Mouse (Mus musculus): ENCODE data around the gene Hadha. TPM values are rescaled to one million over a fixed set of nuclear protein-coding genes. Genes with fewer than 3 reads are reported as not detected.

The Hadha gene
- polyA plus RNA-seq, 1 experiment from 2014 or later = 87.1 TPM

- Histone ChIP-seq H3K9ac (no peak overlapping the region), H3K4me3 (no peak overlapping the region), H3K27ac (replicated peaks) (no peak overlapping the region), H3K36me3 (peaks cover 91% of the 10 kb centered on the region), H3K4me2 (no peak overlapping the region), H3K9me3 (no peaks in the 10 kb centered on the region), H3K27me3 (peaks cover 7% of the 10 kb centered on the region; the same call in 1 of the 2 replicates), H3K4me1 (replicated peaks) (no peaks in the 10 kb centered on the region)
- no peak for ATAC-seq (ENCODE audit: low read depth)
- 91% methylated on average over 7 of the region's 7 CpGs for WGBS
Observed at GRCm38 (mm10) chr5:30120106-30120505, 34.9 kb downstream of the Hadha start.

- H3K9ac ChIP-seq = no peak overlapping the region
- peaks cover 8% of the 10 kb centered on the region for H3K4me1 ChIP-seq (replicated peaks)
- H3K9me3 ChIP-seq = no peaks in the 10 kb centered on the region
- H3K36me3 ChIP-seq = peaks cover 81% of the 10 kb centered on the region
- no peak overlapping the region for H3K27ac ChIP-seq (replicated peaks)
- no peak overlapping the region for H3K4me2 ChIP-seq
- ATAC-seq (ENCODE audit: low read depth) = no peak
- WGBS = 87% methylated on average over 6 of the region's 6 CpGs
- peaks cover 7% of the 10 kb centered on the region; the same call in 1 of the 2 replicates for H3K27me3 ChIP-seq
- H3K4me3 ChIP-seq = no peak overlapping the region
Observed at GRCm38 (mm10) chr5:30119163-30119562, 35.8 kb downstream of the Hadha start.

GRCm38 (mm10) chr5:30118018-30118417 is 36.9 kb downstream of the Hadha start:
- no peak for ATAC-seq (ENCODE audit: low read depth)
- no peak overlapping the region for H3K27ac ChIP-seq (replicated peaks)
- peaks cover 18% of the 10 kb centered on the region for H3K27me3 ChIP-seq
- H3K4me3 ChIP-seq = no peak overlapping the region
- 90% methylated on average over 1 of the region's 1 CpGs for WGBS
- no peak overlapping the region for H3K4me2 ChIP-seq
- no peak overlapping the region for H3K9ac ChIP-seq
- peaks cover 70% of the 10 kb centered on the region for H3K36me3 ChIP-seq
- no peaks in the 10 kb centered on the region for H3K9me3 ChIP-seq
- peaks cover 17% of the 10 kb centered on the region for H3K4me1 ChIP-seq (replicated peaks)

GRCm38 (mm10) chr5:30115718-30116117 is 39.2 kb downstream of the Hadha start:
- Histone ChIP-seq H3K4me2 (no peak overlapping the region), H3K9me3 (no peaks in the 10 kb centered on the region), H3K27ac (replicated peaks) (no peak overlapping the region), H3K4me1 (replicated peaks) (peaks cover 33% of the 10 kb centered on the region), H3K4me3 (no peak overlapping the region), H3K27me3 (peaks cover 33% of the 10 kb centered on the region), H3K36me3 (peaks cover 55% of the 10 kb centered on the region), H3K9ac (no peak overlapping the region)
- ATAC-seq (ENCODE audit: low read depth) = no peak
- WGBS = 20% methylated on average over 10 of the region's 10 CpGs

GRCm38 (mm10) chr5:30114761-30115140 is 40.2 kb downstream of the Hadha start:
- no peak overlapping the region for H3K27ac ChIP-seq (replicated peaks)
- H3K4me3 ChIP-seq = peak overlapping the region; percentile 50
- peaks cover 33% of the 10 kb centered on the region for H3K27me3 ChIP-seq
- H3K9me3 ChIP-seq = no peaks in the 10 kb centered on the region
- H3K4me2 ChIP-seq = peak overlapping the region; percentile 75
- peaks cover 46% of the 10 kb centered on the region for H3K36me3 ChIP-seq
- WGBS = 2% methylated on average over 28 of the region's 28 CpGs
- peak; percentile 4; the same call in 1 of the 2 replicates for ATAC-seq (ENCODE audit: low read depth)
- H3K4me1 ChIP-seq (replicated peaks) = peaks cover 43% of the 10 kb centered on the region
- peak overlapping the region; percentile 69 for H3K9ac ChIP-seq

GRCm38 (mm10) chr5:30113881-30114760 is 40.8 kb downstream of the Hadha start:
- WGBS = 2% methylated on average over 103 of the region's 103 CpGs
- peak overlapping the region; percentile 69 for H3K9ac ChIP-seq
- ATAC-seq (ENCODE audit: low read depth) = peak; percentile 86
- H3K4me2 ChIP-seq = peak overlapping the region; percentile 75
- no peak overlapping the region for H3K27ac ChIP-seq (replicated peaks)
- peaks cover 39% of the 10 kb centered on the region for H3K36me3 ChIP-seq
- no peaks in the 10 kb centered on the region for H3K9me3 ChIP-seq
- H3K4me3 ChIP-seq = peak overlapping the region; percentile 50
- peaks cover 48% of the 10 kb centered on the region for H3K4me1 ChIP-seq (replicated peaks)
- H3K27me3 ChIP-seq = peaks cover 33% of the 10 kb centered on the region

- no peak for ATAC-seq (ENCODE audit: low read depth)
- Histone ChIP-seq H3K27ac (replicated peaks) (no peak overlapping the region), H3K9ac (no peak overlapping the region), H3K4me2 (no peak overlapping the region), H3K27me3 (peaks cover 33% of the 10 kb centered on the region), H3K4me3 (no peak overlapping the region), H3K4me1 (replicated peaks) (peaks cover 62% of the 10 kb centered on the region), H3K36me3 (peaks cover 24% of the 10 kb centered on the region), H3K9me3 (no peaks in the 10 kb centered on the region)
- WGBS = 80% methylated on average over 3 of the region's 3 CpGs
Observed at GRCm38 (mm10) chr5:30112533-30113068, 42.4 kb downstream of the Hadha start.

- ATAC-seq (ENCODE audit: low read depth) = no peak
- peak overlapping the region; percentile 48 for H3K4me2 ChIP-seq
- 61% methylated on average over 3 of the region's 3 CpGs for WGBS
- no peaks in the 10 kb centered on the region for H3K9me3 ChIP-seq
- peaks cover 70% of the 10 kb centered on the region for H3K4me1 ChIP-seq (replicated peaks)
- 0 out of 2 replicates have a peak overlapping the region, but pooled peaks have one; percentile 18 for H3K4me3 ChIP-seq
- 0 out of 2 replicates have a peak overlapping the region, but pooled peaks have one; percentile 33 for H3K27ac ChIP-seq (replicated peaks)
- peak overlapping the region; percentile 57; the same call in 1 of the 2 replicates for H3K9ac ChIP-seq
- H3K27me3 ChIP-seq = peaks cover 33% of the 10 kb centered on the region
- peaks cover 16% of the 10 kb centered on the region for H3K36me3 ChIP-seq
Observed at GRCm38 (mm10) chr5:30111771-30112170, 43.2 kb downstream of the Hadha start.

GRCm38 (mm10) chr5:30111126-30111525 is 43.8 kb downstream of the Hadha start:
- peak overlapping the region; percentile 77 for H3K27ac ChIP-seq (replicated peaks)
- peak overlapping the region; percentile 48 for H3K4me2 ChIP-seq
- no peaks in the 10 kb centered on the region for H3K9me3 ChIP-seq
- WGBS = 2% methylated on average over 18 of the region's 18 CpGs
- ATAC-seq (ENCODE audit: low read depth) = peak; percentile 16; the same call in 1 of the 2 replicates
- peaks cover 33% of the 10 kb centered on the region for H3K27me3 ChIP-seq
- H3K36me3 ChIP-seq = peaks cover 10% of the 10 kb centered on the region
- peak overlapping the region; percentile 57 for H3K9ac ChIP-seq
- peak overlapping the region; percentile 18; the same call in 1 of the 2 replicates for H3K4me3 ChIP-seq
- peaks cover 77% of the 10 kb centered on the region for H3K4me1 ChIP-seq (replicated peaks)

- H3K36me3 ChIP-seq = peaks cover 8% of the 10 kb centered on the region; the same call in 1 of the 2 replicates
- 4% methylated on average over 22 of the region's 22 CpGs for WGBS
- ATAC-seq (ENCODE audit: low read depth) = no peak
- H3K9ac ChIP-seq = peak overlapping the region; percentile 57
- H3K9me3 ChIP-seq = no peaks in the 10 kb centered on the region
- H3K27me3 ChIP-seq = peaks cover 29% of the 10 kb centered on the region
- H3K27ac ChIP-seq (replicated peaks) = peak overlapping the region; percentile 77
- H3K4me2 ChIP-seq = peak overlapping the region; percentile 48
- peaks cover 83% of the 10 kb centered on the region for H3K4me1 ChIP-seq (replicated peaks)
- H3K4me3 ChIP-seq = peak overlapping the region; percentile 18; the same call in 1 of the 2 replicates
Observed at GRCm38 (mm10) chr5:30110371-30111060, 44.4 kb downstream of the Hadha start.

- H3K27me3 ChIP-seq = peaks cover 27% of the 10 kb centered on the region
- H3K4me2 ChIP-seq = peak overlapping the region; percentile 48
- no peak overlapping the region for H3K4me3 ChIP-seq
- WGBS = 38% methylated on average over 2 of the region's 2 CpGs
- H3K36me3 ChIP-seq = peaks cover 8% of the 10 kb centered on the region; the same call in 1 of the 2 replicates
- H3K9me3 ChIP-seq = no peaks in the 10 kb centered on the region
- H3K9ac ChIP-seq = peak overlapping the region; percentile 57; the same call in 1 of the 2 replicates
- ATAC-seq (ENCODE audit: low read depth) = no peak
- H3K27ac ChIP-seq (replicated peaks) = peak overlapping the region; percentile 77
- H3K4me1 ChIP-seq (replicated peaks) = peaks cover 88% of the 10 kb centered on the region
Observed at GRCm38 (mm10) chr5:30109899-30110298, 45.1 kb downstream of the Hadha start.

All from neural tube, embryonic 13.5 days (tissue).